Mouse (Mus musculus): ENCODE measurements around the gene Pah.
A peak's percentile ranks its signal among the peaks of the same experiment; 100 is the strongest.

Gene Pah

GRCm38 (mm10) chr10:87521646-87522045 is at the start of gene Pah:
TSS of gene Pah (plus strand) at chr10:87521795.
- DNase-seq: peak; percentile 87 to 88

- no peak for DNase-seq
Measured at GRCm38 (mm10) chr10:87473475-87474131, 48.0 kb upstream of the Pah start.

DNA sequence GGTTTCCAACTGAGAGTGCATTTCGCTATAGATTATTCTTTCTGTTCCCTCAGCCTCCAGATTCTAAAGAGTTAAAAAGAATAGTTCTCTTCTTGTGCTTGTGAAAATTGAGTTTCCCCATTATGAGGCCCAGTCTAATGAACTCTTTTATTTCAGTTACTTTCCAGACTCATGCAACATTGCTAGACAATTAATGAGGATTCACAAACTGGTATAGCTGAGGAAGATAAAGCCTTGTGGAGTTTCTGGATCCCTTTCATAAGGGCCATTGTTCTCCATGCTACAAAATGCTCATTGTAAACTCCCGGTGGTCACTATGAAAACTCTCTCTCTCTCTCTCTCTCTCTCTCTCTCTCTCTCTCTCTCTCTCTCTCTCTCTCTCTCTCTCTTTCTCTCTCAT is 46.6 kb upstream of the Pah start:
- no peak for DNase-seq

GRCm38 (mm10) chr10:87477895-87478294 is 43.7 kb upstream of the Pah start:
- DNase-seq: no peak

- no peak for DNase-seq
Measured at GRCm38 (mm10) chr10:87484831-87485720, 36.5 kb upstream of the Pah start.

DNA sequence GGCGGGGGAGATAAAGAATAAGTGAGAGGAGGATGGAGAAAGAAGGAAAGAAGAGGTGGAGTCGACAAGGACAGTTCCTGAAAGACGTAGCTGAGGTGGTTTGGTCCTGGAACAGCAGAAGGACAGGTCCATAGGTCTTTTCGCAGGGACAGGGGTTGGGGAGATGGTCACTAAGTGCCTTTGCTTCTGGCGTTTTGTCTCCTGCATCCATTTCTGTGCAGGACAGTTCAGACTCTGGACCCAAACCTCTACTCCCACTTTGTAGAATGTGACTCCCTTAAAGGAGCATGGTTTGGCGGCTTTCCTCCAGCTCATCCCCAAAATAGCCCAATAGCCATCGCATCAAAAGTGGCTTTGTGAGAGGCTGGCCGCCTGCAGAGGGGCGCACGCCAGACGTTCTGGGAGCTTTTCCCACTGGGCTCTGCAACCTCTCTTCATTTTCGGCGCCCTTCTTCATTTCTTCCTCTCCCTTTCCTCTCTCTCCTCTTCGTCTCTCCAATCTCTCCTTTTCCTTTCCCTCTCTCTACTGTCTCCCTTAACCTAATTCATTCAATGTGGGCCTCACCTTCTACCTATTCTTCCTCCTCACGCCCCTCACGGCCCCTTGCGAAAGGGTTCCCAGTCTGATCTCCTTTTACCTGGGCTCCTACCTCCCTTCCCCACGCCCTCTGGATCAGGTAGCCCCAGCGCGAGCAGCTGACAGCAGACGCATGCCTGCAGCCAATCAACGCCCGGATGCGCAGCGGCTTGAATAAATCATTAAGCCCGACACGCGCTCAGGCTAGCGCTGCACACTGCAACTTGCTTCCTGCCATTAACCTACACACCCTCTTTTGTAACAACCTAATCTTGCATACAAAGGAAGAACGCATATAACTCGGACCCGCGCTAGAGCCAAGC is 35.6 kb upstream of the Pah start:
- peak; percentile 32 to 43 for DNase-seq

- no peak for DNase-seq
Measured at GRCm38 (mm10) chr10:87488429-87489145, 33.0 kb upstream of the Pah start.

DNA sequence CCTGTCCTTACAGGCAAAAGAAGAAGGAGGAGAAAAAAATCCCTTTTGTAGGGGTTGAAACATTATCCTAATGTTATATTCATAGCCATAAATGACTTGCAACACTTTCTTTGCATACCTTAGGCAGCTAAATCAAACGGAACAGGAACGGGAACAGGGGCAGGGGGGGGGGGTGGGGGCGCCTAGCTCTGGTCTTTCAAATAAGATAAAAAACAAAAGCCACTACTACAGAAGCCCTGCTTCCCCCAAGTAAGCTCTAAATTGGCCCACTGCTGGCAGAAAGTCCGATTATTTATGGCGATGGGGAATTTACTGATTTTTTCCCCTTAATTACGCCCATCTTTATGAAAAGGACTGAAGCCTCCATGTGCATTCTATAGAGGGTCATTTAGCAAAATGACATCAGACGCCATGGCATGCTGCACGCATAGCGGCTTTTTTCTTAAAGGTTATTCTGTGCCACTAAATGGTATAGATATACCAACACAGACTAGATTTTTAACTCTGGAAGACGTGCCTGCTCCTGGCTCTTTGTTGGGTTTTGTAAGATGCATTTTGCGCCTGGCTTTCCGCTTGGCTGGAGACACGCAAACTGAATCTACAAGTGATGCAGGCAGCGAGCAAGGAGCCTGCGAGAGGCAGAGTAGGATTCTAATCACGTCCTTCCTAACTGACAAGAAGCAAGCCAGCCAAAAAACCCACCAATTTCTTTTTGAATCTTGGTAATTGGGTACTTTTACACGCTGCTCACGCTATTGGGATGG is 32.2 kb upstream of the Pah start:
- DNase-seq: no peak

- no peak for DNase-seq
Measured at GRCm38 (mm10) chr10:87490328-87490727, 31.3 kb upstream of the Pah start.

GRCm38 (mm10) chr10:87491485-87492040 is 30.0 kb upstream of the Pah start:
- no peak for DNase-seq

- no peak for DNase-seq
Measured at GRCm38 (mm10) chr10:87492332-87492660, 29.3 kb upstream of the Pah start.

DNA sequence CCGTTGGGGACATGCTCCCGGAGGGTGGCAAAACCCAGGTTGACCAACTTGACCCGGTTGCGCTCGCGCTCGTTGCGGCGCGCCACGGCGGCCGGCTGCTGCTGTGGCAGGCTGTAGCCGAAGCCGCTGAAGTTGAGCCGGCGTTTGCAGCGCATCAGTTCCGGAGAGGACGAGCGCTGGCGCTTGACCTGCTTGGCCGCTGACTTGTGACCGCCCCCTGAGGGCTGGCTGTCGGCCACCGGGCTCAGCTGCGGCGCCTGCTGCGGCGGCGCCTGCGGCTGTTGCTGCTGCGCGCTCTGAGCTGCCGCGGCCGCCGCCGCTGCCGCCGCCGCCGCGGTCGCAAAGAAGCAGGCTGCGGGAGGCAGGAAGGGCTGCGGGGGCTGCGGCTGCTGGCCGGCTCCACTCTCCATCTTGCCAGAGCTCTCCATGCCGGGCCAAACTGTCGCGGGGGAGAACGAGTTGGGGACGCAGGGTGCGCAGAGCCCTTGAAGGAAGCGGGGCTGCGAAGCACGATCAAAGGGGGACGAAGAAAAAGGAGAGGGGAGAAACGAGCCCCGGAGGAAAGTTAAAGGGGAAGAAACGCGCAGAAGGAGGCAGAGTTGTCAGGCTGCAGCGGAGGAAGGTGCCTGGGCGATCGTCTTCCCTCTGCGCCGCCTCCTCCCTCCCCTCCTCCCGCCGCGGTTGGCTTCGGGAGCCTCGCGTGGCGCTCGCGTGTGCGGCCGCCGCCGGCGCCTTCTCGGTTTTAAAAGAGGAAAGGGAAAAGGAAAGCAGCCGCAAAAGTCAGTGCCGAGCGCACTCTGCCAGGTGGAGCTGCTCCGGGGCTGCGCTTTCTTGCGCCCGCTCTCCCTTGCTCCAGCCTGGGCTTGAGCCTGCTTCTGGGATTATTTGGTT is 28.7 kb upstream of the Pah start:
- DNase-seq: peak; percentile 51 to 69

- DNase-seq: no peak
Measured at GRCm38 (mm10) chr10:87493576-87493975, 28.0 kb upstream of the Pah start, which contains the start of gene Ascl1. TSS of gene Ascl1 (minus strand) at chr10:87493660.

GRCm38 (mm10) chr10:87494176-87494575 is 27.4 kb upstream of the Pah start:
- DNase-seq: no peak

GRCm38 (mm10) chr10:87494596-87494995 is 27.0 kb upstream of the Pah start:
- peak in 1 of 2 experiments; percentile 45 for DNase-seq

DNA sequence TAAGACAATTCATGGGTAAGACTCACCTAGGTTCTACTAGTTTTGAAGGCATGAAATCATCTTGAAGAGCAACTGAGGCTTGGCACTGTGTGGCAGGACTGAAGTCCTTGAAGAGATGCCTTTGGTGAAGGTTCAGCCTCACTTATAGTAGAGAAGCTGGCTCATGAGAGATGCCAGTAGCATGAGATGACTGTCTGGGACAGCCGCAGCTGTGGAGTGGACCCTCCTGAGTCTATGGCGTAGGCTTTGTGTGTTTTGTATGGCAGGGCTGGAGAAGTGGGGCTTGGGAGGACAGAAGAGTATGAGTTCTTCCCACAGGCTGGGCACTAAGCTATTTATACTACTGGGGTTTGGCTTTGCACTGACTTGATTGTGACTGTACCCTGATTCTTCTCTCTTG is 24.5 kb upstream of the Pah start:
- DNase-seq: no peak

DNA sequence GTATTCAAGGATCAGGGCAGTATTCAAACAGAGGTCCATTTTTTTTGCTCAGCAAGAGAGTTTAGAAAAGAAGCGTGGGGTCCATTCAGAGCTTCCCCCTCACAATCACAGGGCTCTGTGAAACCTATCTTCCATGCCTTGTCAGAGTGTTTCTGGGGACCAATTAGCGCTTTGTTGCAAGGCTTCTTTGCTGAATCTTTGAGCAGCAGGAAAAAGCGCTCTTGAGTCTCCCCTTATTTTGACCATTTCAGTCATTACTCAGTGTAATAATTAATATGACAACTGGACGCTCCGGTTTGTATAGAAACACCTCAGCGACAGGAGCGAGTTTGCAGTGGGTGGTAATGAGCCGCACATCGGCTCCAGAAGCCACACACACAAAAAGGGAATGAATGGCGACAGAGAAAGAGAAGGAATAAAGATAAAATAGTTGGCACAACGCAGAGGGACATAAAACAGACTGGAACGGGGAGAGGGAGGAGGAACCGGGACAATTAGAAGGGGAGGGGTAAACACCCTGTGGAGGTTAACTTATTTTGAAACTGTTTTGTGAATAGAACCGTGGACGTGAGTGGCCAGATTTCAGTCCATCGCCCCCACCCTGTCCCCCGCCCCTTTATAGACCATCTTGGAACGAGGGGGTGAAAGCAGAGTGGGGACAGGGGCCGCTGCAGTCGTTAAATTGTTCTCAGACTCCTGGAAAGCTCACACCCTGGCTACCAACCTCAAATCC is 20.5 kb upstream of the Pah start:
- DNase-seq: no peak

- no peak for DNase-seq
Measured at GRCm38 (mm10) chr10:87501659-87502042, 19.9 kb upstream of the Pah start.

- DNase-seq: no peak
Measured at GRCm38 (mm10) chr10:87502283-87502682, 19.3 kb upstream of the Pah start.

DNA sequence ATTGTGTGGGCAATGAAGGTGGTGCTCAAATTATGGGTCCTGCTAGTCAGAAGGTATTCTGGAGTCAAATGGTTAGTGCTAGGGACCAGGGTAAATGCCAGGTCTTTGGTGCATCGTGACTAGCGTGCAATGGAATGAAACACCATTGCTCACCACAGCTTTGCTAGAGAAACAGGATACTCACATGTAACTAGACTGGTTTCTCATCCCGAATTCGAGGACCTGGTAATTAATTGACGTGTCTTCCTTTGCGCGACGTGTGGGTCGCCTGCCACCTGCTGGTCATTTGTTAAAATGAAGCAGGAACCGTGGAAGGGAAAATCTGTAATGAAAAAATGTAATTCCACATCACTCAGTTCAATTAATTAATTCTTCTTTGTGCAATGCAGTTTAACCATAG is 17.6 kb upstream of the Pah start:
- DNase-seq: peak in 1 of 2 experiments; percentile 51

All from kidney, adult 8-10 months (tissue).